Mouse (Mus musculus) megakaryocyte, embryonic 14.5 days (primary cell): Measurements from ENCODE around the gene Sh3bp5l. TPM values are rescaled to one million over a fixed set of nuclear protein-coding genes. Genes with fewer than 3 reads are reported as not detected.

Source experiments
- H3K27me3 ChIP-seq: replicated peaks from 2 replicates; pipeline ENCODE3; 2012; ENCODE audit warnings: inconsistent platforms
- H3K36me3 ChIP-seq: replicated peaks from 2 replicates; pipeline ENCODE3; 2012; ENCODE audit warnings: low read length, inconsistent platforms, mixed read lengths
- H3K4me1 ChIP-seq: 2 replicates; pipeline ENCODE4 v1.6.1; 2012; ENCODE audit warnings: inconsistent platforms
- H3K4me3 ChIP-seq: replicated peaks from 2 replicates; pipeline ENCODE3; 2012; ENCODE audit warnings: moderate library complexity, mild to moderate bottlenecking, inconsistent platforms
- H3K9me3 ChIP-seq: 2 replicates; pipeline ENCODE4 v1.6.1; 2012; ENCODE audit warnings: inconsistent platforms
- FLI1 ChIP-seq: IDR thresholded peaks from 2 replicates; pipeline ENCODE4 v1.6.1; 2012; ENCODE audit warnings: low read length, inconsistent platforms, mixed read lengths
- GATA1 ChIP-seq: IDR thresholded peaks from 3 replicates; pipeline ENCODE4 v1.6.1; 2012; ENCODE audit warnings: mixed read lengths, low read length, inconsistent platforms, borderline replicate concordance
- polyA plus RNA-seq: library from polyadenylated mRNA; stranded (reverse); fragments of >175 nt; gene quantifications from 2 replicates; pipeline ENCODE4 v1.2.3, GENCODE M21; 2012; ENCODE audit warnings: low replicate concordance; ENCODE audit not compliant: insufficient read depth

Gene Sh3bp5l
- 2.9 and 15.9 TPM in 2 replicates for polyA plus RNA-seq

DNA sequence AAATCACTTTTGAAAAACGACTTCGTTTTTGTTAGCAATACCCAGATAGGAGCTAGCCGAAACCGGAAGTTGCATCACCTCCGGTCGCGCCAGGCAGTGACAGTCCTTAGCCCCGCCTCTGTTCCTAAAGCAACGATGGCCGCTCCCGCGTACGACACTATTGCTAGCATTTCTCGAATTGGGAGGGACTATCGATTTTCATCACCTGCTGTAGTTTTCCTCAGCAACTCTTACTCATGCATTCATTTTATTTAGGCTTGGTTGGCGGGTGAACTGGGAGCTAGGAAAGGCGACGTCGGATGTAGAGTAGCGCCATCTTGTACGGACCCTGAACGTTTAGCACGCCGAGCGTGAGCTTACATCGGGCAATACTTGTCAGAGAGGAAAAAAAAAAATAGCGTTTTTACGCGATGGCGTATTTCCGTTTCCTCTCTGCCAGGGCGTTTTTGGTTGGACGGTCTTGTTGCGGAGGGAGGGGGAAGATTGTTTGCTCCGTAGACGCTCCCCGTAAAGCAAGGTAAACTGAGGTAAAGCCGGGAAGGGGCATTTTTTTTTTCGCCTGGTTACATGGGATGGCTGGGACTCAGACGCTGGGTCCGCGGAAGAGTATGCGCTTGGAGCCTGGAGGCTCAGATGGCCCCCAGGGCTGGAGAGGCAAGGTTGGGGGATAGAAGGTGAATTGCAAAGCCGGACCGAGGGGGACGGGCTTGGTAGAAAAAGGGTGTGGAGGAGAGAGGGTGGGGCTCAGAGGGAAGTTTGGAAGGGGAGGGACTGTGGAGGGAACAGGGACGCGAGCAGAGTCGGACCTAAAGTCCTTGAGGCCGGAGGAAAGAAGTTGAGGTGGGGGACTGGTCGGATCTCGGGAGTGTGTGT lies at the start of gene Sh3bp5l, which contains the start of gene Zfp672:
Sh3bp5l (plus strand) TSS at position 449 of the 873 bp plus-strand sequence.
Zfp672 (minus strand) TSS at position 64 of the 873 bp plus-strand sequence.
- Histone ChIP-seq H3K27me3 (no peaks in the 10 kb centered on the region), H3K9me3 (no peaks in the 10 kb centered on the region)

DNA sequence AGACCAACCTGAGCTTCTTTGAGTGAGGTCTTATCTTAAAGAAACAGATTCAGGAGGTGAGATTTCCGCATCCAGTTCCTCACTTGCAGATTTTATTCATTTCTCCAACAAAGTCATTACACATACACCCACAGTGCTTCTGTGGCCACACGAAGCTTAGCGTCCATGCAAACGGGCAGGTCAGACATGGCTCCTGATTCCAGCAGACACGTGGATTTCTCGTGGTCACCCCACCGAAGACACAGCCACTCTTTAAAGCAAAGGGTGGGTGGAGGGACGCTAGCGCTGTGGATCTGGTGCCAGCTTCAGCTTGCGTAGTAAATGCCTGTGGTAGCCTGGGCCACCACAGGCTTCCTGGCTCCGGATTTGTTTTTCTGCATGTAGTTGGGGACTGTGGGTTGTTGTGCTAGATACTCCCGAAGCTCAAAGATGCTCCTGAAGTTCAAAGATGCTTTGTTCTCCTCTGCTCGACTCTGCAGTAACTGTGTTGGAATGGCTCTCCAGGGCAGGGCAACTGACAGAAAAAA lies 48.5 kb upstream of the Sh3bp5l start:
- H3K4me3 ChIP-seq, result no peak overlapping the region

More for the DNA sequence above, at the start of gene Sh3bp5l, which contains the start of gene Zfp672:
- peak within 1 kb of the TSS; percentile 99 for H3K4me3 ChIP-seq
- H3K4me1 ChIP-seq, result peaks cover 58% of the 10 kb centered on the region
- TF ChIP-seq GATA1 (no peak), FLI1 (no peak)
- H3K36me3 ChIP-seq, result peaks cover 59% of the 10 kb centered on the region

DNA sequence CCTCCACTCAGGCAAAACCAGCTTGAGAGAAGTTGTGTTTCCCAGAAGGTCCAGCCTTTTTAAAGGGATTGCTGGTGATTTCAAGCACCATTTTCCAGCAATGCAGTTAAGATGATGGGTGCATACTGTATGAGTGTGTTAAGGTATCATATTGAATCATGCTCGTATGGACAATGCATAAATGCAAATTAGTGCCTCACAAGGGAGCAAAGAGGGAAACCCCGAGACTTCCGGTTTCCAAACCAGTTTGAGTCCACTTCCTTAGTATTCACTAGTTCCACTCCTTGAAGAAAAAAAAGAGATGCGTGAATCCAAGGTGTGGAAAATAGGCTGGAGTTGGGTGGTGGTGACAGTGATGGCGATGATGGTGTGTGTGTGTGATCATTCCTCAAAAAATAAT lies 48.0 kb upstream of the Sh3bp5l start:
- H3K4me3 ChIP-seq, result no peak overlapping the region
- TF ChIP-seq GATA1 (no peak), FLI1 (no peak)
- no peaks in the 10 kb centered on the region for H3K9me3 ChIP-seq
- no peaks in the 10 kb centered on the region for H3K4me1 ChIP-seq
- peaks cover 48% of the 10 kb centered on the region for H3K27me3 ChIP-seq
- no peaks in the 10 kb centered on the region for H3K36me3 ChIP-seq

More for the DNA sequence above, 48.5 kb upstream of the Sh3bp5l start:
- no peaks in the 10 kb centered on the region for H3K36me3 ChIP-seq
- TF ChIP-seq GATA1 (no peak), FLI1 (no peak)
- peaks cover 48% of the 10 kb centered on the region for H3K27me3 ChIP-seq
- H3K9me3 ChIP-seq, result no peaks in the 10 kb centered on the region
- no peaks in the 10 kb centered on the region for H3K4me1 ChIP-seq

DNA sequence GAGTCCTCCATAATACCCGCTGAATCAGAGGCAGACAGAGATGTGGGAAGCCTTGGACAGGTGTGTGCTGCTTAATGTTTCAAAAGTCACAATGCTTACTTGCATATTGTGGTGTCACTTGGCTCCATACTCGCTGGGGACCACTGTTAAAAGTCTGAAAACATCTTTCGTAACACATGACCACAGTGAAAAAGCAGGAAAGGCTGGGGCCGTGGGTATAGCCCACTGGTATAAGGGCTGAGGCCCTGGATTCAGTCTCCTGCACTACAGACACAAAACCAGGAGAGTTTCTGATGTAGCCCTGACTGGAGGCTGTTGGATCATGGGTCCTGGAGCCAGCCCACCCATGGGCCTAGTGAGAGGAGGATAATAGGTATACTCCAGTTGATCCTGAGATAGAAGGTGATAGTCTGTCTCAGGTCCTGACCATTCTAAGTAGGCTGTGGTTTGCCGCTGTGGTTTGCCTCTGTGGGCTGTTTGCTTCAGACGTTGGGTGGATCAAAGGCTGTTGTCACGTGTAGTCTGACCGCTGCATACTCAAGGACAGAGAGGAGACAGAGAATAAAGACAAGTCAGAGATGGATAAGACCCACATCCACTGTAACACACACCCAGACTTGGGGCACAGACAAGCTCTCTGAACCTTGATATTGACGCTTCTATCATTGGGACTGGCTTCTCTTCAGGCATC lies 40.4 kb upstream of the Sh3bp5l start:
- Histone ChIP-seq H3K4me1 (peaks cover 13% of the 10 kb centered on the region), H3K9me3 (no peaks in the 10 kb centered on the region), H3K4me3 (no peak overlapping the region), H3K36me3 (no peaks in the 10 kb centered on the region), H3K27me3 (peaks cover 55% of the 10 kb centered on the region)
- no peak for TF ChIP-seq FLI1
- no peak for TF ChIP-seq GATA1

DNA sequence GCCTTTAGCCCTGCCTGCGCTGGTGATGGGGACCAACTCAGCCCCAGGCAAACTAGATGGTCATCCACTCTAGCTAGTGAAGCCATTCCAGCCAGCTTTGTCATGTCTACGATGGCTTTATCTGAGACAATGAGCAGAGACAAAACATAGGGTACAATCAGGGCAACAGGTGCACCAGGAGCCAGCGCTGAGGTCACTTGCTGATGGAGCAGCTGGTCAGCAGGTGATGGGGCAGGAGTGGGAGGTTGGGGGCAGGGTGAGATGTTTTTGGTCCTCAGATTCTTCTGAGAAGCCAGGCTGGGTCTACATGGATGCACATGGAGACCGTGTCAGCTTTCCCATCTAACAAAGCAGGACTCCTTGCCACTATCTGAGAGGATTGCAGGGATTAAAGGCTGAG lies 39.7 kb upstream of the Sh3bp5l start:
- 0 out of 2 replicates have a peak, but pooled peaks cover 4% of the 10 kb centered on the region for H3K9me3 ChIP-seq
- H3K4me3 ChIP-seq, result no peak overlapping the region
- H3K27me3 ChIP-seq, result peaks cover 54% of the 10 kb centered on the region
- peaks cover 13% of the 10 kb centered on the region for H3K4me1 ChIP-seq
- no peaks in the 10 kb centered on the region for H3K36me3 ChIP-seq
- TF ChIP-seq FLI1 (no peak), GATA1 (no peak)

DNA sequence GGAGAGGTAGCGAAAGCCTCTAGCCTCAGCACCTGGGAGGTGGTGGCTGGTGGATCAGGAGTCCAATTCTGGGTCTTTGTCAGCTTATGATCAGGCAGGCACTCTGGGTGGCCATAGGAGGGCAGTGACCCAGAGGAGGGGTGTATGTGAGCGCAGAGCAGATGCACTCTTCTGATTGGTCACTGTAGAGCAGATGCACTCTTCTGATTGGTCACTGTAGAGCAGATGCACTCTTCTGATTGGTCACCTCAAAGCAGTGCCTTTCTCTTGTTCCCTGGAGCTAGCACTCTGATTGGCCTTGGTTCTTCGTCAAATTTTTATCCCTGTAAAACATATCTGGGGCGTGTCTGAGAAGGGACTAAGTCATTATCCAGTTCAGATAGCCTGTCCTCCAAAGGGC lies 37.7 kb upstream of the Sh3bp5l start:
- Histone ChIP-seq H3K4me1 (peaks cover 13% of the 10 kb centered on the region), H3K9me3 (0 out of 2 replicates have a peak, but pooled peaks cover 4% of the 10 kb centered on the region), H3K4me3 (no peak overlapping the region), H3K27me3 (peaks cover 41% of the 10 kb centered on the region), H3K36me3 (no peaks in the 10 kb centered on the region)
- TF ChIP-seq FLI1 (no peak), GATA1 (no peak)

DNA sequence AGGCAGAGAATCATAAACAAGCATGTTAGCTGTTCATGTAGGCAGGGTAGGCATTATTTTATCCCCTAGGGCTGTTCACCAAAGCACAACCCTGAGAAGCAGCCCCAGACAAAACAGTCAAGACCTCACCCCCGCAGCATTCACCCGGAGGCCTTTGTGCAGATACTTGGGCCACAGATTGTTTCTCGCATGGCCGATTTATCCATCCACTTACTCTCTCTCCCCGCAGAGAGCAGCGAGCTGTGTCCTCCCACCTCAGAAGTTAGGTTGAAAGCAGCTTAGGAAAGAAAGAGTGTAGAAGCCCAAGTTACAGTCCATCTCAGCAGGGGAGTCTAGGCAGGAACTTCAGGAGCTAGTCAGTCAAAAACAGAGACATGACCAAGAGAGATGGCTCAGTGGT lies 33.1 kb upstream of the Sh3bp5l start:
- peaks cover 7% of the 10 kb centered on the region for H3K27me3 ChIP-seq

DNA sequence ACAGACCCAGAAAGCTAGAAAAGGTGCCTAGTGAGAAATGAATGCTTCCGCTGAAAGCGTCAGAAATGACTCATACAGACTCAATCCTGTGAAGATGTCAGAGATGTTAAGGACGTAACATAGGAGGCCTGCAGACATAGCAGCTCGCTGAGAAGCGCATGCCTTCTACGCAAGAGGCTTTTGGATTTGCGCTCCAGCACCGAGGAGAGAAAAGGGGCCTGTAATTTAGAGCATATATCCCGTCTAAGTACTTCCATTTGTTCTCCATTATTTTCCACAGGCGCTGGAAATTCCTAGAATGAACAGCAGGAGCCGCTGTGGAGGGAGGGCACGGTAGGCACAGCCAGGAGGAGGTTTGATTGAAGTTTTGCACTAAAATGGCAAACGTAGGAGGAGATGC lies 29.5 kb upstream of the Sh3bp5l start:
- Histone ChIP-seq H3K27me3 (peaks cover 4% of the 10 kb centered on the region), H3K4me1 (peaks cover 13% of the 10 kb centered on the region), H3K36me3 (no peaks in the 10 kb centered on the region), H3K4me3 (peak overlapping the region; percentile 91), H3K9me3 (no peaks in the 10 kb centered on the region)
- TF ChIP-seq GATA1 (no peak), FLI1 (no peak)

More for the DNA sequence above, 33.1 kb upstream of the Sh3bp5l start:
- Histone ChIP-seq H3K4me1 (peaks cover 6% of the 10 kb centered on the region), H3K4me3 (no peak overlapping the region), H3K9me3 (0 out of 2 replicates have a peak, but pooled peaks cover 4% of the 10 kb centered on the region), H3K36me3 (no peaks in the 10 kb centered on the region)
- TF ChIP-seq FLI1 (no peak), GATA1 (no peak)

DNA sequence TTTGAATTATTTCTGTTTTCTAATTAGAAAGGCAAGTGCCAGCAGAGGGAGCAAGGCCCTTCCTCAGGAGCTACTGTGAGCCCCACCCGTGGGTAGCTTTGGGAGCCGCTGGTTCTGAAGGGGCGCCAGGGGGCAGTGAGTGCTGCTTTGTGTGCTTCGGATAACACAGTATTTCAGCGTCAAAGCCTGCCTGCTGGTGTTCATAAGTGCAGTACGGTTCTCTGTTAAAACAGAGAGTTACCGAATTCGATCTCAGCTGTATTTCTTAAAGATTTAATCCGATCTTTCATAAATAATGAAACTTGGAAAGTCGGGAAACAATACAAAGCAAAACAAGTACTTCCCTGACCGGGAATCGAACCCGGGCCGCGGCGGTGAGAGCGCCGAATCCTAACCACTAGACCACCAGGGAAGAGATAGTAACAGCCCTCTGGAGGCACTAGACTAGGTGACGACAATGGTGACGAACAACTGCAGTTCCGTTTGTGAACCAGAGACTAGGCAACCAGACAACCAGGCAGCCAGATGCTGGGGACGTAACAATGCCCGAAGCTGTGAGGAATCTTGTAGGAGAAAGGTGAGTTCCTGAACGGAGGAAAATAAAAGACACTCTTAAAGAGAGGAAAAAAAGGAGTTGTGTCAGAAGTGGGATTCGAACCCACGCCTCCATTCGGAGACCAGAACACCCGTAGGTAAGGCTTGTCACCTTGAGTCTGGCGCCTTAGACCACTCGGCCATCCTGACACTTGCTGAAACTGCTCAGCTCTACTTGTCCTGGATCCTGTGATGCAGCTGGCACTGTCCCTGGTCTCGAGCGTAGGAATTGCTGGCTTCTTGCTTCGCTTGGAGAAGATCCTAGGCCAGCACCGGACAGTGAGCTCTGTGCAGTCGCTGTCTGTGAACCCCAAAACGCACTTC lies 28.4 kb upstream of the Sh3bp5l start:
- H3K4me3 ChIP-seq, result peak overlapping the region; percentile 91
- no peaks in the 10 kb centered on the region for H3K9me3 ChIP-seq
- no peak for TF ChIP-seq FLI1
- peaks cover 2% of the 10 kb centered on the region for H3K27me3 ChIP-seq
- no peaks in the 10 kb centered on the region for H3K36me3 ChIP-seq
- H3K4me1 ChIP-seq, result peaks cover 24% of the 10 kb centered on the region
